Mouse (Mus musculus) embryonic facial prominence, embryonic 15.5 days (tissue): ENCODE data around the gene Arhgap44. TPM values are rescaled to one million over a fixed set of nuclear protein-coding genes. Genes with fewer than 3 reads are reported as not detected.

Experiments
- ATAC-seq: fragments of 200-750 bp; cut with Nextera tagmentation; 2 replicates; pipeline ENCODE4 v1.8.0; 2017; ENCODE audit warnings: low read depth, moderate TSS enrichment; ENCODE audit not compliant: insufficient number of reproducible peaks, low FRiP score, low TSS enrichment
- H3K27ac ChIP-seq: fragments of 300-500 bp; sonication (generic); replicated peaks from 2 replicates; pipeline ENCODE4 v1.5.1; 2015; ENCODE audit warnings: mild to moderate bottlenecking, inconsistent platforms
- H3K27me3 ChIP-seq: fragments of 300-500 bp; sonication (generic); 2 replicates; pipeline ENCODE4 v1.6.1; 2015; ENCODE audit warnings: inconsistent platforms
- H3K36me3 ChIP-seq: fragments of 300-500 bp; sonication (generic); 2 replicates; pipeline ENCODE4 v1.6.1; 2015; ENCODE audit warnings: mild to moderate bottlenecking, inconsistent platforms
- H3K4me1 ChIP-seq: fragments of 300-500 bp; sonication (generic); 2 replicates; pipeline ENCODE4 v1.6.1; 2015; ENCODE audit warnings: inconsistent platforms
- H3K4me2 ChIP-seq: fragments of 300-500 bp; sonication (generic); replicated peaks from 2 replicates; pipeline ENCODE4 v1.6.1; 2015; ENCODE audit warnings: mild to moderate bottlenecking, inconsistent platforms
- H3K4me3 ChIP-seq: fragments of 300-500 bp; sonication (generic); replicated peaks from 2 replicates; pipeline ENCODE4 v1.5.1; 2015; ENCODE audit warnings: mild to moderate bottlenecking, inconsistent platforms
- H3K9ac ChIP-seq: fragments of 300-500 bp; sonication (generic); 2 replicates; pipeline ENCODE4 v1.6.1; 2015; ENCODE audit warnings: inconsistent platforms
- H3K9me3 ChIP-seq: fragments of 300-500 bp; sonication (generic); replicated peaks from 2 replicates; pipeline ENCODE4 v1.6.1; 2016; ENCODE audit warnings: inconsistent platforms
- WGBS: fragments of 180-500 bp; shearing (Covaris S2); methylation state at CpG from one replicate; pipeline ENCODE4 v1.1.7; 2015; 5-methylcytosine and 5-hydroxymethylcytosine counted together
- microRNA-seq: library from miRNA; unstranded; fragments of <30 nt; microRNA quantifications from one replicate; pipeline ENCODE4, GENCODE M21; 2016; ENCODE audit warnings: borderline number of aligned reads
- polyA plus RNA-seq: library from polyadenylated mRNA; unstranded; fragments of >200 nt; fragmentation: Nextera tagmentation; extraction: Ambion mirVana; gene quantifications from 2 replicates; pipeline ENCODE4 v1.2.1, GENCODE M21; 2015

Gene Arhgap44
- polyA plus RNA-seq, 1 experiment from 2014 or later = 6.8 TPM

DNA sequence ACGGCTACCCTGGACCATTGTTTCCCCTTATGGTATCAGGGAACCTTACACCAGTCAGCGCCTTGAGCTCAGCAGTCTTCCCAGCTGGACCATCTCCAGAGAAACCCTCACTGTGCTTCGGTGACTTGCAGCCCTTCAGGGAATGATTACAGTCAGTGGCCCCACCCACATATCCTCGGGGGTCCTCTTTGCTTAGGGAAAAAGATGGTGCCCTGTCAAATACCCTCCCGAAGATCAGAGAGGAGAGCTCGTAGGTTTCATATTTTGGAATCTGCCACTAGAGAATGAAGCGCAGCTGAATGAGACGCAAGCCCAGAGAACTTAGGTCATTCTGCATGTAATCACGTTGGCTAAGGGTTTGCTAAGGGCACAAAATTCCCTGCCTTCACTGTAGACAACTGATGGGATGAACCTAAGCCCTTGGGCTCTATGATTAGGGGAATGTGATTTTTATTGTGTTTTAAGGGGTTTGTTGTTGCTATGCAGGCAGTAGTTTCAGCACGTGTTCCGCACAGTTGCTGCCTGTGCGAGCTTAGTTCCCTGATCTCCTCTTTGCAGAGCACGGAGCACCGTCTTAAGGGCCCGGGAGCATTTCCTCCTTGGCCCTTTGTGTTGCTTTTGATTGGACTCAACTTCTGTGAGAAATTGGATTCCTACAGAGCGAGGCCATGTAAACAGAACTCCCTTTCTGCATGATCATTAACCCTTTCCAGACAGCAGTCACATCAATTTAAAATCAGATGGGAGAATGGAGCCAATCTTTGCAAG, 205.6 kb downstream of the Arhgap44 start:
- no peaks in the 10 kb centered on the region for H3K36me3 ChIP-seq
- H3K27me3 ChIP-seq = no peaks in the 10 kb centered on the region
- no peak overlapping the region for H3K9ac ChIP-seq
- peaks cover 14% of the 10 kb centered on the region for H3K4me1 ChIP-seq
- H3K4me2 ChIP-seq = peak overlapping the region; percentile 44
- no peak for ATAC-seq
- 3% methylated on average over 16 of the region's 16 CpGs for WGBS
- no peak overlapping the region; the same call in 1 of the 2 replicates for H3K27ac ChIP-seq
- peak overlapping the region; percentile 17 for H3K4me3 ChIP-seq
- no peaks in the 10 kb centered on the region for H3K9me3 ChIP-seq

Small RNAs within 50 kb of the gene (microRNA-seq; reads per million reads assigned to microRNA genes)
- not detected for gene Gm25991

Other genes with a start within 250 kb of the Arhgap44 start
- gene Elac2, start 183.9 kb downstream of the Arhgap44 start, polyA plus RNA-seq = 23.0 and 25.9 TPM in 2 replicates
- not detected in 2 replicates for gene 1700086D15Rik, start 3.1 kb downstream of the Arhgap44 start, polyA plus RNA-seq
- gene Myocd, start 107.0 kb upstream of the Arhgap44 start, polyA plus RNA-seq = 7.9 and 8.6 TPM in 2 replicates